Mouse (Mus musculus) thymus, adult 2 months (tissue): ENCODE measurements around the gene Optc.

Experiments used
- CTCF ChIP-seq: fragments of 200-500 bp; IDR thresholded peaks from 2 replicates; pipeline ENCODE4 v1.5.1; 2012; ENCODE audit warnings: mild to moderate bottlenecking, control low read depth, low read length, moderate library complexity, borderline replicate concordance; ENCODE audit not compliant: control insufficient read depth, poor library complexity, insufficient read depth; ENCODE audit errors: extremely low read depth
- POLR2A ChIP-seq: fragments of 200-500 bp; IDR thresholded peaks from 2 replicates; pipeline ENCODE4 v1.6.1; 2012; ENCODE audit warnings: mild to moderate bottlenecking, low read length, control low read depth, moderate library complexity; ENCODE audit not compliant: control insufficient read depth, poor library complexity, insufficient read depth; ENCODE audit errors: extremely low read depth

DNA sequence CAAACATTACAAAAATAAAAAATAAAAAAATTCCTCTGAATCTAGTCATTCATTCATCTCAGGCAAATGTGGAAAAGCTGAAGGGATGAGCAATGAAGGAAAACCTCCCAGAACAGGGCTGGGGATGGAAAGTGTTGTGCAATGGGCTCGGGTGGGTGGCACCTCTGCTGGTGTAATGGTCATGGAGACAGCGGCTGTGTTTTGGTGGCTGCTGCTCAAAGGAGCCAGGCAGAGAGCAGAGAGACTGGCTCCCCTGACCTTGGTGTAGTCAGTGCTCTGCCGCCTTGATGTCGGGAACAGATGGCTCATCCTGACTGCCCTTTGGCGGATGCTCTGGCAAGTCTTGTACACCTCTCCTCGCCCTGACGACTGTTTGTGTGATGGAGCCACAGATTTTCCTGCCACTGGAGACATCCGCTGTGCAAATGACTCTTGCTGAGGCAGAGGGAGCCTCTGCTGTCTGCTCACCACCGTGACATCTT, 45.5 kb upstream of the Optc start:
- TF ChIP-seq CTCF: no peak
- TF ChIP-seq POLR2A: no peak
